Mouse (Mus musculus) lung, postnatal 36 days (tissue): ENCODE measurements at regions not wholly inside any gene's neighbourhood (a gene's known extent, or its start where the extent isn't known, plus 50 kb on each side); places are given as distances from the start of the nearest gene placed in this dataset.

Experiments
- DNase-seq: peaks from one replicate; pipeline ENCODE4 v3.0.0; 2022; ENCODE audit warnings: mixed read lengths

- DNase-seq, result no peak
Measured at GRCm38 (mm10) chr9:60931290-60931689, 136.9 kb downstream of the Uaca start.

GRCm38 (mm10) chr9:60936937-60937336, 142.6 kb downstream of the Uaca start:
- DNase-seq, result no peak

GRCm38 (mm10) chr9:60939858-60940804, 145.8 kb downstream of the Uaca start:
- DNase-seq, result peak; percentile 80

GRCm38 (mm10) chr9:60947363-60947762, 153.0 kb downstream of the Uaca start:
- DNase-seq, result no peak

- DNase-seq, result no peak
Measured at GRCm38 (mm10) chr9:60948531-60949070, 154.3 kb downstream of the Uaca start.

- DNase-seq, result no peak
Measured at GRCm38 (mm10) chr9:60950161-60950560, 155.8 kb downstream of the Uaca start.

GRCm38 (mm10) chr9:60951071-60951561, 156.8 kb downstream of the Uaca start:
- peak; percentile 53 for DNase-seq

GRCm38 (mm10) chr9:60957438-60957837, 163.1 kb downstream of the Uaca start:
- DNase-seq, result no peak

- no peak for DNase-seq
Measured at GRCm38 (mm10) chr9:60959537-60959936, 165.2 kb downstream of the Uaca start.

GRCm38 (mm10) chr9:60962086-60962485, 167.7 kb downstream of the Uaca start:
- DNase-seq, result no peak

- no peak for DNase-seq
Measured at GRCm38 (mm10) chr9:60965641-60966040, 171.3 kb downstream of the Uaca start.

GRCm38 (mm10) chr9:60968281-60969031, 174.1 kb downstream of the Uaca start:
- DNase-seq, result no peak

GRCm38 (mm10) chr9:60972201-60972910, 178.0 kb downstream of the Uaca start:
- DNase-seq, result no peak

- no peak for DNase-seq
Measured at GRCm38 (mm10) chr9:60974546-60974945, 180.2 kb downstream of the Uaca start.

GRCm38 (mm10) chr9:60982383-60983085, 188.2 kb downstream of the Uaca start:
- no peak for DNase-seq

- DNase-seq, result no peak
Measured at GRCm38 (mm10) chr9:60983246-60983645, 188.9 kb downstream of the Uaca start.

- DNase-seq, result no peak
Measured at GRCm38 (mm10) chr9:60988113-60988512, 193.8 kb downstream of the Uaca start.

- DNase-seq, result no peak
Measured at GRCm38 (mm10) chr9:60989670-60990391, 195.5 kb downstream of the Uaca start.

GRCm38 (mm10) chr9:60991509-60991908, 197.2 kb downstream of the Uaca start:
- peak; percentile 78 for DNase-seq

- DNase-seq, result no peak
Measured at GRCm38 (mm10) chr9:60993661-60994060, 199.3 kb downstream of the Uaca start.

GRCm38 (mm10) chr9:60995096-60995495, 200.8 kb downstream of the Uaca start:
- no peak for DNase-seq
